Mouse (Mus musculus) 416B (cell line): Measurements from ENCODE around the gene Sh3rf1.

Source experiments
- DNase-seq: peaks from one replicate; pipeline ENCODE4 v3.0.0; 2011; ENCODE audit warnings: low read depth

Gene Sh3rf1

DNA sequence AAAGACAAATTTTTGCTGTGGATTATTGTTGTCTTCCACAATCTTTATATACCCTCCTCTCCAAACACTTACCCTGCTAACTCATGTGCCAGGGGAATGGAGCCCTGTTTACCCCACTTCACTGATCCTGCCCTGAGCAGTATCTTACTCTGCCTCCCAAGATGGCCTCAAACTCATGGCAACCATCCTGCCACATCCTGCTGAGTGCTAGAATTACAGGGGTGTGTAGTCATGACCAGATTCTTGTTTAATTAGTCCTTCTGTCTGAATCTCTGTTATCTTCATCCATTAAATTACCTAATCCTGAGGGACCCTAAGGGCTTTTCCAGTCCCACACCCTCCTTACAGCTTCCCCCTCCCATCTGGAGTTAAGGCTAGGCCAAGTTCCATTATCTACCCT, 201.5 kb downstream of the Sh3rf1 start:
- DNase-seq = no peak

DNA sequence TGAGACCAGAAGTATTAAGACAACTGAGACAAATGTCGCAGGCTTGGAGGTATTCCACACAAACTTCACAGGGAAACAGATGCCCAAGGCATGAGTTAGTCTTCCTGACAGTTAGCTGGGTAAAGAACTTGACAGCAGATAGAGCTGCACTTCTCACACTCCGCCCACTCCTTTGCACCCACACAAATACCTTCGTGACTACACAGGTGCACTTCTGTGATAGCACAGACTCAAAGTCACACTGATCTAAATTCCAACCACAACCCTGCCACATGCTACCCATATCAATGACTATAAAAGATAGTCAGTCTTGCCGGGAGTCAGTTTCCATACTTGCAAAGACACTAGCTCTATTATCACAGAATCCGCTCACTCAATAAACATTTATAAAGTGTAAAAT, 202.4 kb downstream of the Sh3rf1 start:
- no peak for DNase-seq

DNA sequence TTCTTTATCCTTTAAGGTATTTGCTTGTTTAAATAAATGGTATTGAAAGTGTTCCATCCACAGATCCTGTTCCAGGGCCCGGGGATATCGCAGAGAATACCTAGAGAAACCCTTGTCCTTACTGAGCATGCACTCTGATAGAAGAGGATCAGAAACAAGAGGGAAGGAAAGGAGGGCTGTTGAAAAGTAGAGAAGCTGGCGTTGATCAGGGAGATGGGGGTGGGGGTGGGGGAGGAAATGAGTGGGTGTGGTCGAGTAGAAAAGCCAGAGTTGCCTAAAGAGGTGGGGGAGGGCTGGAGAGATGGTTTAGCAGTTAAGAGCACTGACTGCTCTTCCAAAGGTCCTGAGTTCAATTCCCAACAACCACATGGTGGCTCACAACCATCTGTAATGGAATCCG, 203.0 kb downstream of the Sh3rf1 start:
- no peak for DNase-seq

DNA sequence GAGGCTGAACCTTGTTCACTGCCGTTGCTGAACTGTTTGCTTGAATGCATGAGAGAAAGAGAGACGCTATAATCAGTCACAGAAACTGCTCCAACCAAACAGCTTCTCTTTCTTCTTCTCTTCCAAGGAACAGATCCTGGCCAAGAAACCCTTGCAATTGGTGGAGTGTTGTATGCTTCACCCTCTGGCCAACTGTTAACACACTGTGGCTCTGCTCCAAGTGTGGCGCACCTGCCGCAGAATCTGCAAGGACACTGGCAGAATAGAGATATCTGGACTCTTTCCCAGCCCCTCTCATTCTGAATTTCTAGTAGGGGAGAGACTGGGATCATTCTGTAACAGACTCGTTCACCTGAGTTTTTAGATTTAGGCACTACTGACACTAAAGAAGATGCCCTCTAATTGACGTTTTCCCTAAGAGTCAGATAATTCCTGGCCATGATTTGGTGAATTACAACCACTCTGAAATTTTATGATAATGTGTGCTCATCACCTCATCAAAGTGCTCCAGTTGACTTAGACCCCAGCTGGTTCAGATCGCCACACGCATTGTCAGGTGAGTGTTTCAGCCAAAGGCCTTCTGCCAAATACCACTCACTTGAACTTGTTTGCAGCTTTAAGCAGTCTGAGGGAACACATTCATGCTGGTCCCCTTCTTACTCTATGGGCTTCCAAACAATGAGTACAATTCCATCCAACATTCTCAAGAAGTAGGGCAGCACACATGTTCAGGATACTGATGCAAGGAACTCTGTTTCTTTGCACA, 204.4 kb downstream of the Sh3rf1 start:
- no peak for DNase-seq

DNA sequence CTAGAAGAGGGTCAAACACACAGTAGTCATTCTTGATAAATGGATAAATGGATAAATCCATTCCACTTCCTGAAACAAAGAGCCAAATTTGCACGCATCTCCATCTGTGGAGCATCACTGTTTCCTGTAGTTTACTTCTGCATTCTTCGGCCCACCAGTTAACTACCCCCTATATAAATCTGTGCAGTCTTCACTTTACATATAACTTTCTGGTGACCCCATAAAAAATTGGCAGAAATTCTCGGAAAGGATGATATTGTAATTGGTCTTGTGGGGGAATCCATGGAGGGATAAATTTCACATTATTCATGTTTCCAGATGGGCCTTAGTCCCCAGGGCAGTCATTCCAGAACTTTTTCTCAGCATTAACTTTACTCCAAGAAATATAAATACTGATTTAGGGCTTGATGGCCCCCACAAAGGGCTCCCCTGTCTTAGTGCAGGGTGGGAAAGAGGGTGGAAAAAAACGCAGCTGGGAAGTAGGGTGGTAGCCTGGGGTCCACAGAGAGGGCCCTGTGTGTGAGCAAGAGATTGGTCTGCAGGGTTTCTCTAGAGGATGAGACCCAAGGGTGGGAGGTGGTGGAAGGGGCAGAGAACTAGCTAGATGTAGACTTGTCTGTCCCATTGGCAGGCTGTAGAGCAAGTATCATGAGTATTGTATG, 205.3 kb downstream of the Sh3rf1 start:
- DNase-seq = no peak

DNA sequence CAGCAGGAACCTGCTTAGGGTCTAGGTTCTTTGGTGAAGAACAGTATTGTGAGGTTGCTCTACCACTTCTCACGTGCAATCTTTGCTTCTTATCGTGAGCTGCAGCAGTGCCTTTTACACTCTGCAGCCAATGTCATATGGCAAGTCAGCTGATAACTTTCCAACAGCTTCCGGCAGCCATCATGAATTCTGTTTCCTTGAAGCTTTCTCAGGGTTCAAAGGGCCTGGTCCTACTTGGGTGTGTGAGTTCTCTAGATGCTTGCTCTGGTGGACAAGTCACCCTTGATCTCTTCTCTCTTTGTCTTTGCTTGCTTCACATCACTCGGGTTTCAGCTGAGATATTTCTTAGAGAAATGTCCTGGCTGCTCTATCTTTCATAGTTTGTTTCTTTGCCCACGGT, 211.8 kb downstream of the Sh3rf1 start:
- no peak for DNase-seq

DNA sequence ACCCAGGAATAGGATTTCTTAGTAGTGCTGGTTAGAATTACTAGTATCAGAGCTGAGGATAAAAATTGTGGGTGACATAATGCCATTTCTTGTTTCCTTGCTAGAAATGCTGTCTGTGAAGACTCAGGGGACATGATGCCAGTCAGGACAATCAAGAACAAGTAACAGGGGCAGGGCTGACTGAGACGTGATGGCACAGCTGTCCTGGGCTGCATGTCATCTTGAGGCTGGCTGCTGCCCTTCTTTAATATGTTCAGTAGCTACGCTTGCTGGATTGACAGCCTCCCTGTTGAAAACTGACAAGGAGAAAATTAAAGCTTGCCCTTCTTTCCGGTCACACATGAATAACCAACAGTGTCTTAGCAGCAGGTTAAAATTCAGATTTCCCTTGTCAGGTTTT, 212.5 kb downstream of the Sh3rf1 start:
- DNase-seq = no peak

DNA sequence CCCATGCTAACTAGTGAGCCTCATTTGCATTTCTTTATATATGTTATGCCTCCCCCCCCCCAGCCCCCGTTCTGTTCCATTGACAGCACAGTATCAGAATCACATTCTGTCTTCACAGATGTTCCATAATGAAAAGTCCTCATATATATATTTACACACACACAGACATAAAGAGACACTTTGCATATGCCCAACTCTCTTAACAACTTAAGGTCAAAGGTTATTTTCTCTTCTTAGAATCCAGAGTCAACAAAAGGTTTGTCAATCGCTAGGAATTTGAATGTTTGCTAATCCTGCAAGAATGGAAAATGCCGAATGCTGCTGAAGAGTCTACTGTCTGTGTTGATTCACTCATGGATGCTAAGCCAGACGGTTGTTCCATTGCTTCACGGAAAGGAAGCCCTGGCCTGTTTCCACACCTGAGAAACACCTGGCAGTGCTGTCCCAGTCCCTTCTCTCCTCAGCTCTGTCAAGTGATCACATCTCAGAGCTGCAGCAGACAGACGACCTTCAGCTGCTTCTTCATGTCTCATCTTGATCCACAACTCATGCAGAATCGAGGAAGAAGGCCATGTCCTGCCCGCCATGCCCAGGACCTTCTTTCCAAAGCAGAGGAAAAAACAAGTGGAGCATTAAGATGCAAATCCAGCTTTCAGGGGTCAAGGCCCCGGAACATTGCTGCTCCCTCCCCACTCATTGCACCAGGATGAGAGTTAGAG, 213.1 kb downstream of the Sh3rf1 start:
- DNase-seq = no peak

DNA sequence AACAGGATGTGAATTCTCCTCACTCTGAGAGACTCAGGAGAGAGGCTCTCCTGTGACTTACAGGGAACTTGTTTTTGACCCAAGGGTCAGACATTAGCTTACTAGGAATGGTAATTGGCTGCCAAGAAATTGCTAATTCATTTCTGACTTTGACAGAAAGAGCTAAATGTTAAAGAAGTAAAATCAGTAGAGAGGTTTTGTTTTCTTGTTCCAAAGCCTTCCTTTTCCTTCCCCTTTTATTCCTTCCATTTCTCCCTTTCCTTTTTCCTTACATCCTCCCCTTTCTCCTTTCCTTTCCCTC, 213.6 kb downstream of the Sh3rf1 start:
- DNase-seq = no peak

DNA sequence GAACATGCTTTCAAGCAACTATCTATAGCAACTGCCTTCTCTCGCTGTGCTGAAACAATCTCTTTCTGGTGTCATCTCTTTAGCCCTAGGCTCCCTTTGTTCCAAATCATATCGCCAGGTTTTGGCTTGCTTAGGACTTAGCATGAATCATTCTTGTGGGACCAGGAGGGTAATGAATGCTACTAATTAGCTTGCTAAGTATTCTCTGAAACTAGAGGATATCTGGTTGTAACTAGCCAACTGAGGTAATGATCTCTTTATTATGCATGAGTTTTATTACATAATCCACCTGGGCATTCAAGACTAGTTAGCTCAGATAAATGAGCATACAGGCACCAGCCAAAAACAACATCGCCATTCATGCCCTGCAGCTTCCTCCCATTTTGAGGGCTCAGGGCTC, 219.3 kb downstream of the Sh3rf1 start:
- DNase-seq = no peak

DNA sequence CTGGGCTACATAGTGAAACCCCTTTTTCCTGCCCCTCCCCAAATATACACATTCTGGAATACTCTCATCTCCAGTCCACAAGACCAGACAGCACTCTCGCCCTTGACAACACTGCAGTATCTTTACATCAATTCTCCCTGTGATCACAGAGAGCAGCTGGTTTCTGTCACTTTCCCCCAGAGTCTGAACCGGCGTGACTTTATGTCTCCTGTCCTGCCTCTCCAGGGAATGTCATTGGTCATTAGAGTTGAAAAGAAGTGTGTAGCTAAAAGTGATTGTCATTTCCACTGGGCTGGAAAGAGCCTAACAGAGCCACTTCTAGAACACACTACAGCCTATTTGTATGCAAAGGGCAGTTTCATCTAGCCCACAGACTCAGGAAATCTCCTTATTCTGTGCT, 220.7 kb downstream of the Sh3rf1 start:
- no peak for DNase-seq
